Mouse (Mus musculus): Measurements from ENCODE around the gene Aff3.

GRCm38 (mm10) chr1:38506396-38506795, 158.4 kb downstream of the Aff3 start:
- TF ChIP-seq CTCF (IDR thresholded peaks at IDR 0.05; ENCODE audit: low read depth) (no peak), EP300 (optimal IDR thresholded peaks at IDR 0.05) (no peak)

Measured in stomach, postnatal 0 days (tissue).